Mouse (Mus musculus) bone marrow macrophage, adult 2 months (primary cell): ENCODE measurements around the gene Sufu.

ENCODE experiments used
- CTCF ChIP-seq: IDR thresholded peaks from 2 replicates; pipeline ENCODE4 v1.5.1; 2012; ENCODE audit warnings: low read depth, mild to moderate bottlenecking, low read length, moderate library complexity
- POLR2A ChIP-seq: IDR thresholded peaks from 2 replicates; pipeline ENCODE4 v1.6.1; 2012; ENCODE audit warnings: mild to moderate bottlenecking, low read depth, low read length, borderline replicate concordance

- TF ChIP-seq CTCF: no peak
- no peak for TF ChIP-seq POLR2A
Measured at GRCm38 (mm10) chr19:46495136-46495535, 98.4 kb downstream of the Sufu start.
